Mouse (Mus musculus) heart, embryonic 11.5 days (tissue): ENCODE measurements around the gene 4930523C07Rik. TPM values are rescaled to one million over a fixed set of nuclear protein-coding genes. Genes with fewer than 3 reads are reported as not detected.
A peak's percentile ranks its signal among the peaks of the same experiment; 100 is the strongest.

ENCODE experiments used
- ATAC-seq: fragments of 200-750 bp; cut with Nextera tagmentation; replicated peaks from 2 replicates; pipeline ENCODE4 v1.8.0; 2017; ENCODE audit warnings: moderate library complexity; ENCODE audit not compliant: insufficient number of reproducible peaks, low FRiP score, low TSS enrichment
- H3K27ac ChIP-seq: fragments of 300-500 bp; sonication (generic); 2 replicates; pipeline ENCODE4 v1.5.1; 2014; ENCODE audit warnings: mild to moderate bottlenecking, low read depth, low read length
- H3K27me3 ChIP-seq: fragments of 300-500 bp; sonication (generic); 2 replicates; pipeline ENCODE4 v1.6.1; 2014; ENCODE audit warnings: mild to moderate bottlenecking, low read length, mixed read lengths; ENCODE audit not compliant: control insufficient read depth, insufficient read depth
- H3K36me3 ChIP-seq: fragments of 300-500 bp; sonication (generic); 2 replicates; pipeline ENCODE4 v1.6.1; 2014; ENCODE audit warnings: mild to moderate bottlenecking, low read length, moderate library complexity, mixed read lengths; ENCODE audit not compliant: control insufficient read depth, insufficient read depth
- H3K4me1 ChIP-seq: fragments of 300-500 bp; sonication (generic); 2 replicates; pipeline ENCODE4 v1.6.1; 2014; ENCODE audit warnings: low read length; ENCODE audit not compliant: control insufficient read depth, insufficient read depth
- H3K4me2 ChIP-seq: fragments of 300-500 bp; sonication (generic); 2 replicates; pipeline ENCODE4 v1.6.1; 2014; ENCODE audit warnings: mild to moderate bottlenecking, moderate library complexity
- H3K4me3 ChIP-seq: fragments of 300-500 bp; sonication (generic); 2 replicates; pipeline ENCODE4 v1.5.1; 2014; ENCODE audit warnings: low read depth, low read length
- H3K9ac ChIP-seq: fragments of 300-500 bp; sonication (generic); 2 replicates; pipeline ENCODE4 v1.6.1; 2014; ENCODE audit warnings: mild to moderate bottlenecking, low read depth, low read length, moderate library complexity
- H3K9me3 ChIP-seq: fragments of 300-500 bp; sonication (generic); replicated peaks from 2 replicates; pipeline ENCODE4 v1.6.1; 2016; ENCODE audit warnings: low read length; ENCODE audit not compliant: control insufficient read depth
- WGBS: fragments of 180-500 bp; shearing (Covaris S2); extraction: QIAGEN DNeasy Blood & Tissue Kit; methylation state at CpG from one replicate; pipeline ENCODE4 v1.1.7; 2014; ENCODE audit not compliant: insufficient replicate concordance; 5-methylcytosine and 5-hydroxymethylcytosine counted together
- polyA plus RNA-seq: library from polyadenylated mRNA; unstranded; fragments of >200 nt; fragmentation: Nextera tagmentation; extraction: Ambion mirVana; gene quantifications from 2 replicates; pipeline ENCODE4 v1.2.1, GENCODE M21; 2014

4930523C07Rik gene
- polyA plus RNA-seq, 1 experiment from 2014 or later: 15.0 TPM

GRCm38 (mm10) chr1:160025146-160025894, 18.9 kb upstream of the 4930523C07Rik start:
- Histone ChIP-seq H3K4me3 (no peak overlapping the region), H3K27me3 (no peaks in the 10 kb centered on the region), H3K4me1 (no peaks in the 10 kb centered on the region), H3K9ac (no peak overlapping the region), H3K36me3 (no peaks in the 10 kb centered on the region), H3K27ac (no peak overlapping the region), H3K9me3 (no peaks in the 10 kb centered on the region), H3K4me2 (no peak overlapping the region)
- WGBS: 66% methylated on average over 11 of the region's 11 CpGs
- ATAC-seq: peak; percentile 65; the same call in 1 of the 2 replicates

GRCm38 (mm10) chr1:160025895-160026255, 18.3 kb upstream of the 4930523C07Rik start:
- Histone ChIP-seq H3K4me3 (no peak overlapping the region), H3K27ac (no peak overlapping the region), H3K4me2 (no peak overlapping the region), H3K9ac (no peak overlapping the region), H3K4me1 (no peaks in the 10 kb centered on the region), H3K9me3 (no peaks in the 10 kb centered on the region), H3K27me3 (no peaks in the 10 kb centered on the region), H3K36me3 (no peaks in the 10 kb centered on the region)
- no peak for ATAC-seq
- WGBS: 82% methylated on average over 5 of the region's 5 CpGs

GRCm38 (mm10) chr1:160027939-160028338, 16.2 kb upstream of the 4930523C07Rik start:
- Histone ChIP-seq H3K27me3 (no peaks in the 10 kb centered on the region), H3K4me2 (no peak overlapping the region), H3K9ac (no peak overlapping the region), H3K36me3 (no peaks in the 10 kb centered on the region), H3K9me3 (no peaks in the 10 kb centered on the region), H3K4me3 (no peak overlapping the region), H3K4me1 (no peaks in the 10 kb centered on the region), H3K27ac (no peak overlapping the region)
- ATAC-seq: no peak
- 57% methylated on average over 4 of the region's 4 CpGs for WGBS

- H3K27me3 ChIP-seq: no peaks in the 10 kb centered on the region
- no peak overlapping the region for H3K4me2 ChIP-seq
- WGBS: 67% methylated on average over 4 of the region's 4 CpGs
- ATAC-seq: no peak
- H3K4me1 ChIP-seq: peaks cover 2% of the 10 kb centered on the region; the same call in 1 of the 2 replicates
- H3K9me3 ChIP-seq: no peaks in the 10 kb centered on the region
- H3K36me3 ChIP-seq: no peaks in the 10 kb centered on the region
- no peak overlapping the region for H3K9ac ChIP-seq
- no peak overlapping the region for H3K27ac ChIP-seq
- H3K4me3 ChIP-seq: no peak overlapping the region
Measured at GRCm38 (mm10) chr1:160033948-160034598, 10.1 kb upstream of the 4930523C07Rik start.

- H3K4me2 ChIP-seq: no peak overlapping the region
- no peak overlapping the region for H3K27ac ChIP-seq
- no peak overlapping the region for H3K4me3 ChIP-seq
- no peaks in the 10 kb centered on the region for H3K9me3 ChIP-seq
- peaks cover 2% of the 10 kb centered on the region; the same call in 1 of the 2 replicates for H3K4me1 ChIP-seq
- no peaks in the 10 kb centered on the region for H3K36me3 ChIP-seq
- 50% methylated on average over 3 of the region's 3 CpGs for WGBS
- H3K27me3 ChIP-seq: no peaks in the 10 kb centered on the region
- no peak for ATAC-seq
- H3K9ac ChIP-seq: no peak overlapping the region
Measured at GRCm38 (mm10) chr1:160035561-160035960, 8.6 kb upstream of the 4930523C07Rik start.

GRCm38 (mm10) chr1:160036996-160037521, 7.1 kb upstream of the 4930523C07Rik start:
- H3K27me3 ChIP-seq: no peaks in the 10 kb centered on the region
- H3K36me3 ChIP-seq: no peaks in the 10 kb centered on the region
- H3K9ac ChIP-seq: no peak overlapping the region
- H3K9me3 ChIP-seq: no peaks in the 10 kb centered on the region
- no peak overlapping the region for H3K27ac ChIP-seq
- H3K4me1 ChIP-seq: peaks cover 2% of the 10 kb centered on the region; the same call in 1 of the 2 replicates
- ATAC-seq: 0 out of 2 replicates have a peak, but pooled peaks have one; percentile 22
- H3K4me3 ChIP-seq: no peak overlapping the region
- 63% methylated on average over 5 of the region's 5 CpGs for WGBS
- H3K4me2 ChIP-seq: no peak overlapping the region

GRCm38 (mm10) chr1:160039951-160040645, 4.1 kb upstream of the 4930523C07Rik start:
- Histone ChIP-seq H3K4me1 (peaks cover 5% of the 10 kb centered on the region), H3K4me3 (no peak overlapping the region), H3K27me3 (no peaks in the 10 kb centered on the region), H3K27ac (no peak overlapping the region), H3K4me2 (no peak overlapping the region), H3K9ac (no peak overlapping the region), H3K36me3 (no peaks in the 10 kb centered on the region), H3K9me3 (no peaks in the 10 kb centered on the region)
- ATAC-seq: no peak
- WGBS: 70% methylated on average over 7 of the region's 7 CpGs

GRCm38 (mm10) chr1:160041264-160041775, 2.9 kb upstream of the 4930523C07Rik start:
- no peak for ATAC-seq
- no peak overlapping the region for H3K9ac ChIP-seq
- H3K27ac ChIP-seq: no peak overlapping the region
- no peaks in the 10 kb centered on the region for H3K9me3 ChIP-seq
- WGBS: 91% methylated on average over 7 of the region's 7 CpGs
- peaks cover 5% of the 10 kb centered on the region for H3K4me1 ChIP-seq
- no peaks in the 10 kb centered on the region for H3K36me3 ChIP-seq
- H3K27me3 ChIP-seq: no peaks in the 10 kb centered on the region
- no peak overlapping the region for H3K4me3 ChIP-seq
- H3K4me2 ChIP-seq: no peak overlapping the region
